Mouse (Mus musculus): ENCODE measurements around the gene Gjb5. TPM values are rescaled to one million over a fixed set of nuclear protein-coding genes. Genes with fewer than 3 reads are reported as not detected.

Gene Gjb5
- total and polyA plus RNA-seq, 2 experiments from 2014 or later: 0.51 to 0.73 TPM

- H3K36me3 ChIP-seq (ENCODE audit: insufficient read depth, low read length): no peaks in the 10 kb centered on the region
- no peak overlapping the region for H3K4me2 ChIP-seq (ENCODE audit: low read depth, low read length)
- H3K9ac ChIP-seq (replicated peaks; ENCODE audit: low read length): no peak overlapping the region
- no peak overlapping the region for H3K27ac ChIP-seq
- H3K27me3 ChIP-seq (ENCODE audit: insufficient read depth, low read length): no peaks in the 10 kb centered on the region
- TF ChIP-seq CTCF (IDR thresholded peaks at IDR 0.05; ENCODE audit: low read depth): no peak
- H3K4me3 ChIP-seq (ENCODE audit: low read length): no peak overlapping the region
- no peak for ATAC-seq
- no peak for DNase-seq (ENCODE audit: low spot score)
- H3K4me1 ChIP-seq (ENCODE audit: insufficient read depth, low read length): no peaks in the 10 kb centered on the region; the same call in 1 of the 2 replicates
- H3K9me3 ChIP-seq (ENCODE audit: low read length): no peaks in the 10 kb centered on the region
- WGBS: 18% methylated on average over 4 of the region's 4 CpGs
Observed at GRCm38 (mm10) chr4:127365834-127366233, 7.9 kb upstream of the Gjb5 start.

GRCm38 (mm10) chr4:127365433-127365832 is 7.5 kb upstream of the Gjb5 start:
- no peak overlapping the region for H3K9ac ChIP-seq (replicated peaks; ENCODE audit: low read length)
- H3K4me1 ChIP-seq (ENCODE audit: insufficient read depth, low read length): no peaks in the 10 kb centered on the region; the same call in 1 of the 2 replicates
- no peak overlapping the region for H3K4me2 ChIP-seq (ENCODE audit: low read depth, low read length)
- 23% methylated on average over 5 of the region's 5 CpGs for WGBS
- DNase-seq (ENCODE audit: low spot score) (no peak), ATAC-seq (no peak)
- H3K27ac ChIP-seq: no peak overlapping the region
- no peaks in the 10 kb centered on the region for H3K36me3 ChIP-seq (ENCODE audit: insufficient read depth, low read length)
- H3K27me3 ChIP-seq (ENCODE audit: insufficient read depth, low read length): no peaks in the 10 kb centered on the region
- H3K4me3 ChIP-seq (ENCODE audit: low read length): no peak overlapping the region
- TF ChIP-seq CTCF (IDR thresholded peaks at IDR 0.05; ENCODE audit: low read depth): no peak
- H3K9me3 ChIP-seq (ENCODE audit: low read length): no peaks in the 10 kb centered on the region

GRCm38 (mm10) chr4:127364431-127364830 is 6.5 kb upstream of the Gjb5 start:
- no peak overlapping the region for H3K27ac ChIP-seq
- no peaks in the 10 kb centered on the region for H3K9me3 ChIP-seq (ENCODE audit: low read length)
- ATAC-seq (no peak), DNase-seq (ENCODE audit: low spot score) (no peak)
- no peak overlapping the region for H3K9ac ChIP-seq (replicated peaks; ENCODE audit: low read length)
- TF ChIP-seq CTCF (IDR thresholded peaks at IDR 0.05; ENCODE audit: low read depth): no peak
- WGBS: 64% methylated on average over 6 of the region's 6 CpGs
- no peak overlapping the region for H3K4me2 ChIP-seq (ENCODE audit: low read depth, low read length)
- no peak overlapping the region for H3K4me3 ChIP-seq (ENCODE audit: low read length)
- no peaks in the 10 kb centered on the region; the same call in 1 of the 2 replicates for H3K4me1 ChIP-seq (ENCODE audit: insufficient read depth, low read length)
- H3K27me3 ChIP-seq (ENCODE audit: insufficient read depth, low read length): no peaks in the 10 kb centered on the region
- H3K36me3 ChIP-seq (ENCODE audit: insufficient read depth, low read length): no peaks in the 10 kb centered on the region

- Histone ChIP-seq H3K9ac (replicated peaks; ENCODE audit: low read length) (no peak overlapping the region), H3K4me1 (ENCODE audit: insufficient read depth, low read length) (no peaks in the 10 kb centered on the region), H3K9me3 (ENCODE audit: low read length) (no peaks in the 10 kb centered on the region), H3K4me3 (ENCODE audit: low read length) (no peak overlapping the region), H3K27me3 (ENCODE audit: insufficient read depth, low read length) (no peaks in the 10 kb centered on the region), H3K4me2 (ENCODE audit: low read depth, low read length) (no peak overlapping the region), H3K36me3 (ENCODE audit: insufficient read depth, low read length) (no peaks in the 10 kb centered on the region), H3K27ac (no peak overlapping the region)
- no peak for DNase-seq (ENCODE audit: low spot score)
- WGBS: 59% methylated on average over 4 of the region's 4 CpGs
- TF ChIP-seq CTCF (IDR thresholded peaks at IDR 0.05; ENCODE audit: low read depth): peak; percentile 47
- no peak for ATAC-seq
Observed at GRCm38 (mm10) chr4:127363331-127363730, 5.3 kb upstream of the Gjb5 start.

- Histone ChIP-seq H3K27ac (no peak overlapping the region), H3K9me3 (ENCODE audit: low read length) (no peaks in the 10 kb centered on the region), H3K9ac (replicated peaks; ENCODE audit: low read length) (no peak overlapping the region), H3K4me1 (ENCODE audit: insufficient read depth, low read length) (no peaks in the 10 kb centered on the region), H3K36me3 (ENCODE audit: insufficient read depth, low read length) (no peaks in the 10 kb centered on the region), H3K4me2 (ENCODE audit: low read depth, low read length) (no peak overlapping the region), H3K4me3 (ENCODE audit: low read length) (no peak overlapping the region), H3K27me3 (ENCODE audit: insufficient read depth, low read length) (no peaks in the 10 kb centered on the region)
- ATAC-seq: no peak
- WGBS: 85% methylated on average over 3 of the region's 3 CpGs
- TF ChIP-seq CTCF (IDR thresholded peaks at IDR 0.05; ENCODE audit: low read depth): no peak
- no peak for DNase-seq (ENCODE audit: low spot score)
Observed at GRCm38 (mm10) chr4:127362520-127362919, 4.5 kb upstream of the Gjb5 start.

- no peak overlapping the region for H3K4me3 ChIP-seq (ENCODE audit: low read length)
- no peak overlapping the region for H3K27ac ChIP-seq
- DNase-seq (ENCODE audit: low spot score) (no peak), ATAC-seq (no peak)
- no peak overlapping the region for H3K9ac ChIP-seq (replicated peaks; ENCODE audit: low read length)
- no peaks in the 10 kb centered on the region for H3K9me3 ChIP-seq (ENCODE audit: low read length)
- no peaks in the 10 kb centered on the region for H3K36me3 ChIP-seq (ENCODE audit: insufficient read depth, low read length)
- H3K27me3 ChIP-seq (ENCODE audit: insufficient read depth, low read length): no peaks in the 10 kb centered on the region
- no peaks in the 10 kb centered on the region for H3K4me1 ChIP-seq (ENCODE audit: insufficient read depth, low read length)
- 61% methylated on average over 15 of the region's 15 CpGs for WGBS
- H3K4me2 ChIP-seq (ENCODE audit: low read depth, low read length): no peak overlapping the region
- no peak for TF ChIP-seq CTCF (IDR thresholded peaks at IDR 0.05; ENCODE audit: low read depth)
Observed at GRCm38 (mm10) chr4:127354506-127355485, 3.2 kb downstream of the Gjb5 start.

- no peaks in the 10 kb centered on the region for H3K36me3 ChIP-seq (ENCODE audit: insufficient read depth, low read length)
- H3K9ac ChIP-seq (replicated peaks; ENCODE audit: low read length): no peak within 1 kb of the TSS
- no peak for DNase-seq (ENCODE audit: low spot score)
- no peaks in the 10 kb centered on the region for H3K4me1 ChIP-seq (ENCODE audit: insufficient read depth, low read length)
- no peak within 1 kb of the TSS for H3K4me2 ChIP-seq (ENCODE audit: low read depth, low read length)
- no peak for TF ChIP-seq CTCF (IDR thresholded peaks at IDR 0.05; ENCODE audit: low read depth)
- no peak within 1 kb of the TSS for H3K4me3 ChIP-seq (ENCODE audit: low read length)
- no peak within 1 kb of the TSS for H3K27ac ChIP-seq
- no peaks in the 10 kb centered on the region for H3K27me3 ChIP-seq (ENCODE audit: insufficient read depth, low read length)
- no peaks in the 10 kb centered on the region for H3K9me3 ChIP-seq (ENCODE audit: low read length)
- WGBS: 35% methylated on average over 8 of the region's 8 CpGs
- ATAC-seq: no peak
Observed at GRCm38 (mm10) chr4:127353951-127354438, 4.0 kb downstream of the Gjb5 start, which contains the start of gene Gjb4. Gjb4 (minus strand) TSS chr4:127354081.
